13 mouse cellular contexts compared by ENCODE assay signal in the genomic region with DNA sequence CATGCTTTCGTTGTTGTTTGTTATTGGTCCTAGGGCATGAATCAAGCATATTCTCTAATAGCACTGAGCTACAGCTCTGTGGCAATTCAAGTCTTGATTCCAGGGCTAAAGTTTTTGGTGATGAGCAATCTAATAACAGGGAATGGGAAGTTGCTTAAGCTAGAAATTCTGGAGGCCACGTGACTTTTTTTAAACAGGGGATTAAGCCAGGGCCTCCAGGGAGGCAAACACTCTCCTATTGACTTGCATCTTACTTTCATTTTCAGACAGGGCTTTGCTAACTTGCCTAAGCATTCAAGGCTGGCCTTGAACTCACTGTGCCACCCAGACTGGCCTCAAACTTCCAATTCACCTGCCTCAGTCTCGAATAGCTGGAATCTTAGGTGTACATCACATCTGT. TPM values are rescaled to one million over a fixed set of nuclear protein-coding genes. Genes with fewer than 3 reads are reported as not detected.
DNase-seq lines count a peak whose midpoint lies in the region; ATAC-seq and TF ChIP-seq lines count a peak whose summit lies in the region.
"Had no signal": no experiment of that assay in that cellular context is flagged by ENCODE, and none has a peak within 500 bp of the region (broad histone marks: within the 10 kb centered on the region; RNA-seq: fewer than 3 reads in every experiment).

No protein-coding gene starts in this region.

- no peaks in the 10 kb centered on the region for H3K27me3 ChIP-seq in kidney, embryonic 15.5 days
- no peaks in the 10 kb centered on the region for H3K27me3 ChIP-seq in CH12.LX (replicated peaks)
- no peaks in the 10 kb centered on the region for H3K27me3 ChIP-seq in lung, postnatal 0 days (replicated peaks; ENCODE audit: insufficient read depth, low read length)
- H3K27me3 ChIP-seq: embryonic facial prominence, embryonic 13.5 days had no signal

- no peak overlapping the region for H3K4me3 ChIP-seq in kidney, embryonic 15.5 days (replicated peaks)
- H3K4me3 ChIP-seq in CH12.LX (replicated peaks in 1 of 3; ENCODE audit: low read depth in 2 of 3, low read length in 2 of 3, poor library complexity in 1 of 3): no peak overlapping the region
- no peak overlapping the region for H3K4me3 ChIP-seq in lung, postnatal 0 days (ENCODE audit: low read depth, low read length)
- H3K4me3 ChIP-seq: embryonic facial prominence, embryonic 13.5 days; left cerebral cortex, adult 2 months had no signal

- no peaks in the 10 kb centered on the region for H3K36me3 ChIP-seq in kidney, embryonic 15.5 days
- H3K36me3 ChIP-seq in CH12.LX (replicated peaks in 1 of 2; ENCODE audit: control insufficient read depth in 1 of 2, insufficient read depth in 1 of 2, low read length in 1 of 2): no peaks in the 10 kb centered on the region
- no peaks in the 10 kb centered on the region for H3K36me3 ChIP-seq in lung, postnatal 0 days (ENCODE audit: insufficient read depth, low read length)
- H3K36me3 ChIP-seq: embryonic facial prominence, embryonic 13.5 days had no signal

- in situ Hi-C loops in CH12.LX (cut with MboI; ENCODE audit: low pct_ligation_motif_present, low pct_unique_long_range_greater_than_20kb, low sequenced_read_pairs): loop anchor here (10.0 kb wide), 1 partner anchor 203 kb away; no protein-coding TSS in a partner anchor

- dilution Hi-C loops in CH12.LX (cut with MboI; ENCODE audit: extremely low pct_ligation_motif_present, extremely low pct_unique_long_range_greater_than_20kb, low sequenced_read_pairs): no loop called here

- H3K27ac ChIP-seq in kidney, embryonic 15.5 days: peak overlapping the region; percentile 48
- H3K27ac ChIP-seq in CH12.LX (ENCODE audit: insufficient read depth, low read depth): no peak overlapping the region
- peak overlapping the region; percentile 51; the same call in 1 of the 2 replicates for H3K27ac ChIP-seq in lung, postnatal 0 days (ENCODE audit: low read length)
- H3K27ac ChIP-seq: embryonic facial prominence, embryonic 13.5 days; hindbrain, postnatal 0 days; left cerebral cortex, adult 2 months had no signal

- ATAC-seq in kidney, embryonic 15.5 days (replicated peaks; ENCODE audit: low FRiP score): no peak
- ATAC-seq in lung, postnatal 0 days: no peak
- ATAC-seq: forebrain, embryonic 14.5 days; hindbrain, postnatal 0 days had no signal

- DNase-seq in kidney, postnatal 25 days: no peak
- peak; percentile 48 for DNase-seq in 416B (ENCODE audit: low read depth)
- peak; percentile 35 for DNase-seq in CH12.LX (ENCODE audit: extremely low read depth)
- peak; percentile 83 for DNase-seq in lung, postnatal 0 days (ENCODE audit: low spot score)
- DNase-seq in urinary bladder, postnatal 10 days (ENCODE audit: low spot score): no peak
- DNase-seq in thymus, postnatal 0 days (ENCODE audit: low spot score): no peak
- DNase-seq: cerebellum, postnatal 36 days; gastrocnemius, postnatal 14 days had no signal

- TF ChIP-seq POLR2A in CH12.LX (IDR thresholded peaks at IDR 0.05; ENCODE audit: low read depth, low read length): no peak

- H3K9me3 ChIP-seq in kidney, embryonic 15.5 days (replicated peaks): no peaks in the 10 kb centered on the region
- no peaks in the 10 kb centered on the region for H3K9me3 ChIP-seq in CH12.LX (replicated peaks; ENCODE audit: low read length)
- no peaks in the 10 kb centered on the region for H3K9me3 ChIP-seq in lung, postnatal 0 days (ENCODE audit: low read length)
- H3K9me3 ChIP-seq: embryonic facial prominence, embryonic 13.5 days had no signal

- peak; percentile 60 for TF ChIP-seq EP300 in CH12.LX (IDR thresholded peaks at IDR 0.05; ENCODE audit: low read length)
- TF ChIP-seq EP300 in lung, postnatal 0 days (IDR thresholded peaks at IDR 0.05): no peak

- peaks cover 54% of the 10 kb centered on the region for H3K4me1 ChIP-seq in kidney, embryonic 15.5 days
- peaks cover 9 to 38% of the 10 kb centered on the region in 2 experiments; a peak in 3 of 4 replicates for H3K4me1 ChIP-seq in CH12.LX (ENCODE audit: control insufficient read depth in 1 of 2, insufficient read depth in 2 of 2)
- H3K4me1 ChIP-seq in lung, postnatal 0 days (ENCODE audit: insufficient read depth, low read depth, low read length): peaks cover 6% of the 10 kb centered on the region; the same call in 1 of the 2 replicates

- no peaks in the 10 kb centered on the region for H3K79me2 ChIP-seq in CH12.LX (replicated peaks; ENCODE audit: control insufficient read depth, extremely low read depth, insufficient read depth, poor library complexity, severe bottlenecking)

- TF ChIP-seq RAD21 in CH12.LX (IDR thresholded peaks at IDR 0.05; ENCODE audit: low read depth, low read length): no peak

- no peak overlapping the region for H3K9ac ChIP-seq in kidney, embryonic 15.5 days
- no peak overlapping the region for H3K9ac ChIP-seq in CH12.LX (ENCODE audit: insufficient read depth, low read depth)
- H3K9ac ChIP-seq in lung, postnatal 0 days (replicated peaks; ENCODE audit: low read depth): no peak overlapping the region
- H3K9ac ChIP-seq: embryonic facial prominence, embryonic 13.5 days had no signal

- 54% methylated on average over 3 of the region's 3 CpGs for WGBS in kidney, embryonic 15.5 days
- WGBS in lung, postnatal 0 days: 42% methylated on average over 3 of the region's 3 CpGs

- no peak for TF ChIP-seq CTCF in CH12.LX (conservative IDR thresholded peaks at IDR 0.05 in 1 of 2, IDR thresholded peaks at IDR 0.05 in 1 of 2; ENCODE audit: low read depth in 2 of 2, low read length in 2 of 2)
- TF ChIP-seq CTCF in lung, postnatal 0 days (IDR thresholded peaks at IDR 0.05): no peak

- no peak overlapping the region for H3K4me2 ChIP-seq in kidney, embryonic 15.5 days
- H3K4me2 ChIP-seq in CH12.LX (ENCODE audit: insufficient read depth, low read depth, poor library complexity, severe bottlenecking): peak overlapping the region; percentile 58
- no peak overlapping the region for H3K4me2 ChIP-seq in lung, postnatal 0 days (replicated peaks; ENCODE audit: low read depth, low read length)
- H3K4me2 ChIP-seq: embryonic facial prominence, embryonic 13.5 days had no signal

TF ChIP-seq in CH12.LX, 34 proteins besides CTCF, POLR2A, EP300 and RAD21 (continues in another document):
- TF ChIP-seq NRF1 (IDR thresholded peaks at IDR 0.05; ENCODE audit: low read depth, low read length): no peak
- TF ChIP-seq GABPA (IDR thresholded peaks at IDR 0.05; ENCODE audit: insufficient replicate concordance, low read depth, low read length): no peak
- no peak for TF ChIP-seq RCOR1 (conservative IDR thresholded peaks at IDR 0.05; ENCODE audit: low read depth, low read length)
- no peak for TF ChIP-seq HCFC1 (IDR thresholded peaks at IDR 0.05; ENCODE audit: low read depth, low read length)
- TF ChIP-seq CHD2 (IDR thresholded peaks at IDR 0.05; ENCODE audit: low read length): no peak
- no peak for TF ChIP-seq MAZ (IDR thresholded peaks at IDR 0.05; ENCODE audit: low read depth, low read length)
- no peak for TF ChIP-seq NELFE (IDR thresholded peaks at IDR 0.05; ENCODE audit: low read depth, low read length)
- peak; percentile 75 for TF ChIP-seq USF2 (conservative IDR thresholded peaks at IDR 0.05; ENCODE audit: low read depth, low read length)
- peak; percentile 82 for TF ChIP-seq BHLHE40 (IDR thresholded peaks at IDR 0.05; ENCODE audit: low read depth, low read length)
- no peak for TF ChIP-seq PAX5 (IDR thresholded peaks at IDR 0.05; ENCODE audit: low read length)
- no peak for TF ChIP-seq TBP (conservative IDR thresholded peaks at IDR 0.05; ENCODE audit: low read depth, low read length)
- no peak for TF ChIP-seq ZKSCAN1 (IDR thresholded peaks at IDR 0.05; ENCODE audit: borderline replicate concordance, low read depth, low read length)
- no peak for TF ChIP-seq E2F4 (IDR thresholded peaks at IDR 0.05; ENCODE audit: insufficient replicate concordance, low read depth, low read length)
- TF ChIP-seq MYC (IDR thresholded peaks at IDR 0.05; ENCODE audit: low read depth, low read length): peak; percentile 54; the same call in 1 of the 2 replicates
- peak; percentile 72 for TF ChIP-seq IRF4 (IDR thresholded peaks at IDR 0.05; ENCODE audit: low read depth, low read length)
- TF ChIP-seq ETS1 (conservative IDR thresholded peaks at IDR 0.05; ENCODE audit: low read depth, low read length): peak; percentile 39; the same call in 1 of the 2 replicates
- no peak for TF ChIP-seq SMC3 (IDR thresholded peaks at IDR 0.05; ENCODE audit: low read depth, low read length)
- TF ChIP-seq POLR2AphosphoS2 (IDR thresholded peaks at IDR 0.05; ENCODE audit: low read depth, low read length): no peak
- no peak for TF ChIP-seq ELF1 (IDR thresholded peaks at IDR 0.05; ENCODE audit: low read depth, low read length)
- TF ChIP-seq USF1 (IDR thresholded peaks at IDR 0.05; ENCODE audit: low read depth, low read length): peak; percentile 75
- no peak for TF ChIP-seq MXI1 (IDR thresholded peaks at IDR 0.05; ENCODE audit: low read depth, low read length)
- TF ChIP-seq KAT2A (IDR thresholded peaks at IDR 0.05; ENCODE audit: insufficient replicate concordance, low read length): no peak

RNA-seq across cellular contexts. Expression of gene Tmigd1, which starts 4.1 kb away (rescaled TPM):
- polyA plus RNA-seq in kidney, embryonic 15.5 days (2015; fragmentation: Nextera tagmentation; extraction: Ambion mirVana): 1.7 and 2.8 TPM in 2 replicates
- total RNA-seq in CH12.LX (2012; rRNA removed): not detected in 2 replicates
- not detected in 2 replicates for total RNA-seq in CH12.LX (2014; rRNA removed)
- polyA plus RNA-seq in CH12.LX (2012; ENCODE audit: insufficient read length, low read depth): not detected in 2 replicates
- polyA plus RNA-seq in lung, postnatal 0 days (2015; fragmentation: Nextera tagmentation; extraction: Ambion mirVana): 0.29 and 0.44 TPM in 2 replicates
- polyA plus RNA-seq in thymus, postnatal 0 days (2015; fragmentation: Nextera tagmentation; extraction: Ambion mirVana): 1.3 and 1.8 TPM in 2 replicates
- total RNA-seq: left cerebral cortex, adult 2 months had no signal
- polyA plus RNA-seq: embryonic facial prominence, embryonic 13.5 days; forebrain, embryonic 14.5 days; hindbrain, postnatal 0 days had no signal

RNA-seq across cellular contexts. Expression of gene Blmh, which starts 26.7 kb away (rescaled TPM):
- polyA plus RNA-seq in kidney, embryonic 15.5 days (2015; fragmentation: Nextera tagmentation; extraction: Ambion mirVana): 175 and 176 TPM in 2 replicates
- 167 and 184 TPM in 2 replicates for total RNA-seq in CH12.LX (2012; rRNA removed)
- 212 and 233 TPM in 2 replicates for total RNA-seq in CH12.LX (2014; rRNA removed)
- polyA plus RNA-seq in CH12.LX (2012; ENCODE audit: insufficient read length, low read depth): 261 and 316 TPM in 2 replicates
- polyA plus RNA-seq in lung, postnatal 0 days (2015; fragmentation: Nextera tagmentation; extraction: Ambion mirVana): 90.2 and 98.7 TPM in 2 replicates
- 106 and 114 TPM in 2 replicates for polyA plus RNA-seq in thymus, postnatal 0 days (2015; fragmentation: Nextera tagmentation; extraction: Ambion mirVana)

RNA-seq across cellular contexts. Expression of gene Cpd, which starts 51.1 kb away (rescaled TPM):
- 16.8 and 17.5 TPM in 2 replicates for polyA plus RNA-seq in kidney, embryonic 15.5 days (2015; fragmentation: Nextera tagmentation; extraction: Ambion mirVana)
- total RNA-seq in CH12.LX (2012; rRNA removed) (11.2 and 20.0 TPM in 2 replicates), CH12.LX (2014; rRNA removed) (28.5 and 31.5 TPM in 2 replicates)
- polyA plus RNA-seq in CH12.LX (2012; ENCODE audit: insufficient read length, low read depth): 23.1 and 27.7 TPM in 2 replicates
- 15.7 and 16.7 TPM in 2 replicates for polyA plus RNA-seq in lung, postnatal 0 days (2015; fragmentation: Nextera tagmentation; extraction: Ambion mirVana)
- 3.2 and 3.3 TPM in 2 replicates for polyA plus RNA-seq in thymus, postnatal 0 days (2015; fragmentation: Nextera tagmentation; extraction: Ambion mirVana)

Comparison
In these comparisons a context has a peak if more than half of its experiments do, and no peak if none do; other contexts are left out.
1. DNase-seq: peak in 416B (single experiment), CH12.LX (single experiment) and lung, postnatal 0 days (single experiment); none in kidney, postnatal 25 days (0 of 2), urinary bladder, postnatal 10 days (single experiment) and thymus, postnatal 0 days (single experiment).